Mouse (Mus musculus) erythroblast, embryonic 14.5 days (primary cell): ENCODE results near the gene Fgfr2. TPM values are rescaled to one million over a fixed set of nuclear protein-coding genes. Genes with fewer than 3 reads are reported as not detected.
"Not testable (repeated sequence)": the region's sequence is repeated elsewhere in the genome, so short reads cannot be mapped to it uniquely, and the experiment has no call there.

ENCODE experiments used
- H3K27me3 ChIP-seq: 2 replicates; pipeline ENCODE4 v1.6.1; 2012; ENCODE audit warnings: inconsistent platforms; ENCODE audit not compliant: control insufficient read depth
- H3K36me3 ChIP-seq: 2 replicates; pipeline ENCODE4 v1.6.1; 2012; ENCODE audit warnings: mild to moderate bottlenecking, inconsistent platforms; ENCODE audit not compliant: control insufficient read depth
- H3K4me1 ChIP-seq: 2 replicates; pipeline ENCODE4 v1.6.1; 2012; ENCODE audit warnings: inconsistent platforms; ENCODE audit not compliant: control insufficient read depth
- H3K4me3 ChIP-seq: replicated peaks from 2 replicates; pipeline ENCODE3; 2012; ENCODE audit warnings: moderate library complexity, mild to moderate bottlenecking, inconsistent platforms
- H3K9me3 ChIP-seq: 2 replicates; pipeline ENCODE4 v1.6.1; 2012; ENCODE audit warnings: low read length, inconsistent platforms, mixed read lengths; ENCODE audit not compliant: control insufficient read depth
- GATA1 ChIP-seq: IDR thresholded peaks from 2 replicates; pipeline ENCODE4 v1.6.1; 2012; ENCODE audit warnings: low read length, inconsistent platforms, mixed read lengths
- TAL1 ChIP-seq: IDR thresholded peaks from 3 replicates; pipeline ENCODE4 v1.6.1; 2012; ENCODE audit warnings: low read length, inconsistent platforms, mixed read lengths
- polyA plus RNA-seq: library from polyadenylated mRNA; stranded (reverse); fragments of >175 nt; gene quantifications from 2 replicates; pipeline ENCODE4 v1.2.3, GENCODE M21; 2012

Gene Fgfr2
- polyA plus RNA-seq, 1 experiment: not detected

- Histone ChIP-seq H3K9me3 (no peaks in the 10 kb centered on the region), H3K4me1 (no peaks in the 10 kb centered on the region), H3K36me3 (no peaks in the 10 kb centered on the region), H3K27me3 (no peaks in the 10 kb centered on the region), H3K4me3 (no peak overlapping the region)
- TF ChIP-seq TAL1 (no peak), GATA1 (no peak)
These were observed 2988.2 kb downstream of the Fgfr2 start for GRCm38 (mm10) chr7:130134924-130135365.

DNA sequence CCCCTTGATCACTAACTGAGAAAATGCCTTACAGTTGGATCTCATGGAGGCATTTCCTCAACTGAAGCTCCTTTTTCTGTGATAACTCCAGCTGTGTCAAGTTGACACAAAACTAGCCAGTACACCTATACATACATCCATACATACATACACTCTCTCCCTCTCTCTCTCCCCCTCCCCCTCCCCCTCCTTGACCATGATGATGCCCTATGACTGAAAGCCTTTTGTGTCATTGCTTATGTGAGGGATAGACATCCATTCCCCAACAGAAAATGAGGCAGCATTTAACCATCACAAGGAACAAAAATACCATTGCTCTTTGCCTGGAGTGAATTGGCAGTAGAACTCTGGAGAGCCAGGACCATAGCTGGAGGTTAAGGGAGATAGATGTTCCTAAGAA, 2988.7 kb downstream of the Fgfr2 start:
- H3K27me3 ChIP-seq, H3K9me3 ChIP-seq, H3K4me1 ChIP-seq, H3K4me3 ChIP-seq, H3K36me3 ChIP-seq: not testable (repeated sequence)

DNA sequence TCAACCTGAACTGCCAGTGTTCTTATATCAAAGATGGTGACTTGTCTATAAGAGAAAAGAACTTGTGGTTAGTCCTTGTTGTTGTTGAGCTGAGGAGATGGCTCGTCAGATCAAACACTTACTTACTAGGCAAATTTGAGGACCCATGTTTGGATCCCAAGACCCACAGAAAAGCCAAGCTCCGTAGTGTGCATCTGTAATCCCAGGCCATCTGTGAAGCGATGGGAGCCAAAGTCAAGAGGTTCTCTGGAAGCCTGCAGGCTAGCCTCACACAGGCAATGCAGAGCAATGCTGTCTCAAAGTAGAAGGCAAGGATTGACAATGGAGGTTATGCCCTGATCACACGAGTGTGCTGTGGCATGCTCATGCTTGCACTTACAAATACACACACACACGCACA, 2992.9 kb downstream of the Fgfr2 start:
- H3K4me3 ChIP-seq: no peak overlapping the region
- no peaks in the 10 kb centered on the region for H3K27me3 ChIP-seq
- no peaks in the 10 kb centered on the region for H3K4me1 ChIP-seq
- H3K9me3 ChIP-seq: no peaks in the 10 kb centered on the region
- H3K36me3 ChIP-seq: no peaks in the 10 kb centered on the region
- TF ChIP-seq GATA1 (no peak), TAL1 (no peak)

- H3K9me3 ChIP-seq: no peaks in the 10 kb centered on the region
- H3K27me3 ChIP-seq: no peaks in the 10 kb centered on the region
- no peak overlapping the region for H3K4me3 ChIP-seq
- TF ChIP-seq TAL1: no peak
- no peak for TF ChIP-seq GATA1
- no peaks in the 10 kb centered on the region for H3K36me3 ChIP-seq
- H3K4me1 ChIP-seq: no peaks in the 10 kb centered on the region
These were observed 2993.7 kb downstream of the Fgfr2 start for GRCm38 (mm10) chr7:130129359-130129960.

DNA sequence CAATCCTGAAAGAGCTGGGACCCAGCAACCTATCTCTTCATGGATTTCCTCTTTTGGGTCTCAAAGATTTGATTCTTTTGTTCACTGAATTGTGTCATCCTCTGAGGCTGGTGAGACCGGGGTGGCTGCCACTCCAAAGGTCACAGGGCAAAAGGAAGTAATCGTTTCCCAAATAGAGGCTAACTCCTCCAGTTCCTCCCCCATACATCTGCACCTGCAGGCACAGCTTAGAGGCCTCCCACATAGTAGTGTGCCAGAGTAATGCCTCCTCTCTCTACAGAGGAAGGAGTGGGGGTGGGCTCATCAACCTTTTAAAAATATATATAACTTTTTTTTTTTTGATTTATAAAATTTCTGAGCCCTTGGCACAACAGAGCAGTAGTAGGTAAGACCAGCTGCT, 3001.6 kb downstream of the Fgfr2 start:
- TF ChIP-seq TAL1 (no peak), GATA1 (no peak)
- H3K4me1 ChIP-seq: no peaks in the 10 kb centered on the region
- no peaks in the 10 kb centered on the region for H3K9me3 ChIP-seq
- no peaks in the 10 kb centered on the region for H3K36me3 ChIP-seq
- no peaks in the 10 kb centered on the region for H3K27me3 ChIP-seq
- H3K4me3 ChIP-seq: no peak overlapping the region

GRCm38 (mm10) chr7:130119466-130119865, 3003.7 kb downstream of the Fgfr2 start:
- Histone ChIP-seq H3K36me3 (no peaks in the 10 kb centered on the region), H3K9me3 (no peaks in the 10 kb centered on the region), H3K4me3 (no peak overlapping the region), H3K4me1 (no peaks in the 10 kb centered on the region), H3K27me3 (no peaks in the 10 kb centered on the region)
- no peak for TF ChIP-seq GATA1
- TF ChIP-seq TAL1: no peak

GRCm38 (mm10) chr7:130118726-130119125, 3004.4 kb downstream of the Fgfr2 start:
- TF ChIP-seq TAL1: no peak
- TF ChIP-seq GATA1: no peak
- Histone ChIP-seq H3K4me3 (no peak overlapping the region), H3K9me3 (no peaks in the 10 kb centered on the region), H3K4me1 (no peaks in the 10 kb centered on the region), H3K36me3 (no peaks in the 10 kb centered on the region), H3K27me3 (no peaks in the 10 kb centered on the region)

- no peaks in the 10 kb centered on the region for H3K9me3 ChIP-seq
These were observed 3005.6 kb downstream of the Fgfr2 start for GRCm38 (mm10) chr7:130117466-130118123.

DNA sequence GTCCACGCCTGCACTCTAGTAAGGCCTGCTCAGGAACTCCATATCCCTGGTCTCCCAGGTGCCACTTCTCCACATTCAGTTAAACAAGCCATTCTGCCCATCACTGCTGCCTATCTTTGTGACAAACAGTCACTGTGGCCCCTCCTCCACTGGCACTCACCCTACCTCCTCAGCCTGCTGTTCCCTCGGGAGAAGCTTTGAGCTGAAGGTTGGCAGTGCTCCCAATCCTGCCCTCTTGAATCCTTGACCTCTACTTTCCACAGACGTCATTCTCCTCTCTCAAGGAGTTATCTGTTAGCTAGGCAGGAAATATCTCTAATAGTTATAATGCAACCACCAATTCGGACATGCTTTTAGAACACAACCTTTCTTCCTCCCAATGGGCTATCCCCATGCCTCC, 3008.7 kb downstream of the Fgfr2 start:
- TF ChIP-seq GATA1: no peak
- TF ChIP-seq TAL1: no peak
- no peak overlapping the region for H3K4me3 ChIP-seq
- no peaks in the 10 kb centered on the region; the same call in 1 of the 2 replicates for H3K9me3 ChIP-seq
- no peaks in the 10 kb centered on the region for H3K36me3 ChIP-seq
- H3K27me3 ChIP-seq: no peaks in the 10 kb centered on the region
- H3K4me1 ChIP-seq: no peaks in the 10 kb centered on the region

More at GRCm38 (mm10) chr7:130117466-130118123, 3005.6 kb downstream of the Fgfr2 start:
- H3K36me3 ChIP-seq: no peaks in the 10 kb centered on the region
- H3K4me1 ChIP-seq: no peaks in the 10 kb centered on the region
- no peak for TF ChIP-seq GATA1
- TF ChIP-seq TAL1: no peak
- no peak overlapping the region for H3K4me3 ChIP-seq
- no peaks in the 10 kb centered on the region for H3K27me3 ChIP-seq

Other genes with a start within 250 kb of the Fgfr2 start
- 1.3 TPM in 2 replicates for gene Zranb1, start 192.2 kb downstream of the Fgfr2 start, polyA plus RNA-seq
- gene Ctbp2, start 1.0 kb upstream of the Fgfr2 start, polyA plus RNA-seq: 0.58 and 0.89 TPM in 2 replicates